Mouse (Mus musculus) liver, embryonic 12.5 days (tissue): ENCODE measurements around the gene Lin7a. TPM values are rescaled to one million over a fixed set of nuclear protein-coding genes. Genes with fewer than 3 reads are reported as not detected.

ENCODE experiments used
- ATAC-seq: fragments of 200-750 bp; cut with Nextera tagmentation; 2 replicates; pipeline ENCODE4 v1.8.0; 2017; ENCODE audit warnings: moderate number of reproducible peaks, mild to moderate bottlenecking, moderate library complexity
- H3K27ac ChIP-seq: fragments of 300-500 bp; sonication (generic); 2 replicates; pipeline ENCODE4 v1.5.1; 2016; ENCODE audit warnings: mild to moderate bottlenecking
- H3K27me3 ChIP-seq: fragments of 300-500 bp; sonication (generic); replicated peaks from 2 replicates; pipeline ENCODE4 v1.6.1; 2016; ENCODE audit warnings: mild to moderate bottlenecking, moderate library complexity
- H3K36me3 ChIP-seq: fragments of 300-500 bp; sonication (generic); 2 replicates; pipeline ENCODE4 v1.6.1; 2016; ENCODE audit warnings: mild to moderate bottlenecking, moderate library complexity
- H3K4me1 ChIP-seq: fragments of 300-500 bp; sonication (generic); 2 replicates; pipeline ENCODE4 v1.6.1; 2016
- H3K4me2 ChIP-seq: fragments of 300-500 bp; sonication (generic); 2 replicates; pipeline ENCODE4 v1.6.1; 2016; ENCODE audit warnings: mild to moderate bottlenecking, moderate library complexity
- H3K4me3 ChIP-seq: fragments of 300-500 bp; sonication (generic); 2 replicates; pipeline ENCODE4 v1.5.1; 2016; ENCODE audit warnings: mild to moderate bottlenecking, moderate library complexity
- H3K9ac ChIP-seq: fragments of 300-500 bp; sonication (generic); 2 replicates; pipeline ENCODE4 v1.6.1; 2016; ENCODE audit warnings: mild to moderate bottlenecking, moderate library complexity
- H3K9me3 ChIP-seq: fragments of 300-500 bp; sonication (generic); replicated peaks from 2 replicates; pipeline ENCODE4 v1.6.1; 2016; ENCODE audit warnings: mild to moderate bottlenecking, moderate library complexity
- WGBS: fragments of 180-500 bp; shearing (Covaris S2); methylation state at CpG from one replicate; pipeline ENCODE4 v1.1.7; 2016; ENCODE audit not compliant: insufficient replicate concordance; 5-methylcytosine and 5-hydroxymethylcytosine counted together
- polyA plus RNA-seq: library from polyadenylated mRNA; unstranded; fragments of >200 nt; fragmentation: Nextera tagmentation; extraction: Ambion mirVana; gene quantifications from 2 replicates; pipeline ENCODE4 v1.2.1, GENCODE M21; 2016

Gene Lin7a
- polyA plus RNA-seq, 1 experiment from 2014 or later: 0.72 TPM

DNA sequence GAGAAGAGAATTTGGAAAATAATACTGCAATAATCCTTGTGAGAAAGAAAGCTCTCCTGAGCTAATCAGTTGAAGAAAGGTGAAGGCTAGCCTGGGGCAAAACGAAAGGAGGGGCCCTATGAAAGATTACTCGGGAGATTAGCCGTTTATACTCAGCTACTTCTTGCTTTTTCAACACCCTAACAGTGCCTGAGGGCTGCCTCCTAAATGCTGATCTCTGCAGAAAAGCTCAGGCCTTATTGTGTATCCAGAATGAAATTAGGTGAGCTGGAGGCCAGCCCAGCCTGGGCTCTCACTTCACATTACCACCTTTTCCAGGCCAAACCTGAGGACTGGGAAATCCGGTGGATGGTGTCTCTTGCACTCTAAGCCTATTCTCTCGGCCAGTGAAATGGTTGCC, 165.5 kb downstream of the Lin7a start:
- Histone ChIP-seq H3K36me3 (no peaks in the 10 kb centered on the region), H3K4me2 (no peak overlapping the region), H3K4me1 (no peaks in the 10 kb centered on the region), H3K27me3 (no peaks in the 10 kb centered on the region), H3K9ac (no peak overlapping the region), H3K9me3 (no peaks in the 10 kb centered on the region), H3K27ac (no peak overlapping the region), H3K4me3 (no peak overlapping the region)
- 65% methylated on average over 5 of the region's 5 CpGs for WGBS
- ATAC-seq: no peak

DNA sequence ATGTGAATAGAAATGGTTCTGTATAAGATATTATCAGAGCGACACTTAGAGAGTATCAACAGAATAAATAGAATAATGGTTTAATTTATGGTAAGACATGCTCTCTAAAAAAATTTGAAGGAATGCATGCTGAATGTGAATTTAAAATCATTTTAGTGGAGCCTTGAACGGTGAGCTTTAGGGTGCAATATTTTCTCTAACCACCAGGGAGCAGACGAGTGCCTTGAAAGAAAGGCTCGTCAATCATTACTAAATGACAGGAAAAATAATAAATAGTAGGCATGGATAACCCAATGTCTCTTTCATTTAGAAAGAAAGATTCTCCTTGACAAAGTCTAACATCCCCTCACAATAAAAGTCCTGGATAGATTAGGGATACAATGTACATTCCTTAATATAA, 171.3 kb downstream of the Lin7a start:
- ATAC-seq: no peak
- WGBS: 9% methylated on average over 4 of the region's 4 CpGs
- Histone ChIP-seq H3K9me3 (no peaks in the 10 kb centered on the region), H3K36me3 (no peaks in the 10 kb centered on the region), H3K27me3 (no peaks in the 10 kb centered on the region), H3K4me2 (no peak overlapping the region), H3K9ac (no peak overlapping the region), H3K4me1 (no peaks in the 10 kb centered on the region), H3K27ac (no peak overlapping the region), H3K4me3 (no peak overlapping the region)

DNA sequence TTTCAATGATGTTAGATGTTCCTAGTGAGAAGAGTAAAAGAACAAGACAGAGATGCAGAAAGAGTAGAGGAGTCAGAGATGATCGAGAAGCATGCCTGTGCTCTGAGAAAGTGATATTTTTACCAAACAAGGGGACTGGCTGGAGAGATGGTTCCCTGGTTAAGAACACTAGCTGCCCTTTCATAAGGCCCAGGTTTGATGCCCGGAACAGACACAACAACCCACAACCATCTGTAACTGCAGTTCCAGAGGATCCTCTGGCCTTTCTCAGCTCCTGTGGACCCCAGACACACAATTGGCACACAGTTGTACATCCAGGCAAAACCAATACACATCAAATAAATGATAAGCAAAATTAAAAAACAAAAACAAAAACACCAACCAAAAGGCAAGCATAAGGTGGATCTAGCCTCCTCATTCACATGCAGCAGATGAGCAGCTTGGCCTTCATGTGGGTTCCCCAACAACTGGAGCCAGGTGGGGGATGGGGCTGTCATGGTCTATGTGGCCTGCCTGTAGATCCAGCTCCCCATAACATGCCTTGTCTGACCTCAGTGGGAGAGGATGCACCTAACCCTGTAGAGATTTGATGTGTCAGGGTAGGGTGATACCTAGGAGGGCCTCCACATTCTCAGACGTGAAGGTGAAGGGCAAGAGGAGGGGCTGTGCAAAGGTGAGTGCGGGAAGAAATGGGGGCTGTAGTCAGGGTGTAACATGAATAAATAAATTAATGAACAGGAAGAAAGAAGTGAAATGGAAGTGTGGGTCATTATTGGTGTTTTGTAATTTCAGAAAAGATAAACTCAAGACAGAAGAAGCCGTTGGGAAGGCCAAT, 178.2 kb downstream of the Lin7a start:
- Histone ChIP-seq H3K36me3 (no peaks in the 10 kb centered on the region), H3K9me3 (no peaks in the 10 kb centered on the region), H3K4me3 (no peak overlapping the region), H3K4me2 (no peak overlapping the region), H3K4me1 (no peaks in the 10 kb centered on the region), H3K9ac (no peak overlapping the region), H3K27me3 (no peaks in the 10 kb centered on the region), H3K27ac (no peak overlapping the region)
- no peak for ATAC-seq
- 71% methylated on average over 5 of the region's 5 CpGs for WGBS

DNA sequence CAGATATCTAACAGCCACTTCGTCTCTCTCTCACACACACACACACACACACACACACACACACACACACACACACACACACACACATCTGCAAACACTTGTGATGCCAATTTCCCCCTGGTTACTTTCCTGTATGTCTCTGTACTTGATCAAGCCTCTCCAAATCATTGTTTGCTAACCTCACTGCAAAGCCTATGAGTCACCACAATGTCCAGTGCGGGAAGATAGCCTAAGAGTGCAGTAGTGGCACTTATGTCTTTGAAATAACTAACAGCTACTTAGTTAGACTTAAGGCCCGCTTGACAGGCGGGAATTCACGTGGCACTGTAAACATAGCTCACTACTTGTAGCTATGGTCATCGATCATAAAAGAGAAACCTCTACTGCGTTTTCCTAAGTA, 196.3 kb downstream of the Lin7a start:
- no peak overlapping the region for H3K4me2 ChIP-seq
- no peaks in the 10 kb centered on the region for H3K4me1 ChIP-seq
- no peak for ATAC-seq
- no peaks in the 10 kb centered on the region for H3K9me3 ChIP-seq
- no peak overlapping the region for H3K4me3 ChIP-seq
- H3K36me3 ChIP-seq: no peaks in the 10 kb centered on the region
- H3K9ac ChIP-seq: no peak overlapping the region
- H3K27me3 ChIP-seq: no peaks in the 10 kb centered on the region
- WGBS: 68% methylated on average over 7 of the region's 7 CpGs
- H3K27ac ChIP-seq: no peak overlapping the region

Other genes with a start within 250 kb of the Lin7a start
- gene Acss3, start 148.0 kb upstream of the Lin7a start, polyA plus RNA-seq: 0.31 and 0.33 TPM in 2 replicates
- gene Myf5, start 214.4 kb downstream of the Lin7a start, polyA plus RNA-seq: 0.10 and 0.51 TPM in 2 replicates
- not detected in 2 replicates for gene Myf6, start 223.1 kb downstream of the Lin7a start, polyA plus RNA-seq